Mouse (Mus musculus) forebrain, postnatal 0 days (tissue): ENCODE measurements at regions not wholly inside any gene's neighbourhood (a gene's known extent, or its start where the extent isn't known, plus 50 kb on each side); places are given as distances from the start of the nearest gene placed in this dataset.

ENCODE experiments used
- ATAC-seq: fragments of 200-750 bp; cut with Nextera tagmentation; 2 replicates; pipeline ENCODE4 v1.8.0; 2017; ENCODE audit warnings: mild to moderate bottlenecking, moderate library complexity
- DNase-seq: peaks from one replicate; pipeline ENCODE4 v3.0.0-alpha.2; 2015
- H3K27ac ChIP-seq: fragments of 300-500 bp; sonication (generic); 2 replicates; pipeline ENCODE4 v1.5.1; 2014; ENCODE audit warnings: low read depth, mild to moderate bottlenecking, antibody characterized with exemption, low read length, moderate library complexity, mixed read lengths
- H3K27me3 ChIP-seq: fragments of 300-500 bp; sonication (generic); 2 replicates; pipeline ENCODE4 v1.6.1; 2014; ENCODE audit warnings: mild to moderate bottlenecking, low read length, mixed read lengths; ENCODE audit not compliant: insufficient read depth
- H3K36me3 ChIP-seq: fragments of 300-500 bp; sonication (generic); 2 replicates; pipeline ENCODE4 v1.6.1; 2014; ENCODE audit warnings: mild to moderate bottlenecking, moderate library complexity; ENCODE audit not compliant: insufficient read depth
- H3K4me1 ChIP-seq: fragments of 300-500 bp; sonication (generic); 2 replicates; pipeline ENCODE4 v1.6.1; 2014; ENCODE audit warnings: antibody characterized with exemption; ENCODE audit not compliant: insufficient read depth
- H3K4me2 ChIP-seq: fragments of 300-500 bp; sonication (generic); 2 replicates; pipeline ENCODE4 v1.6.1; 2014; ENCODE audit warnings: low read depth, mild to moderate bottlenecking, moderate library complexity
- H3K4me3 ChIP-seq: fragments of 300-500 bp; sonication (generic); 2 replicates; pipeline ENCODE4 v1.5.1; 2014; ENCODE audit warnings: low read depth, low read length, mixed read lengths
- H3K9ac ChIP-seq: fragments of 300-500 bp; sonication (generic); 2 replicates; pipeline ENCODE4 v1.6.1; 2014; ENCODE audit warnings: mild to moderate bottlenecking
- H3K9me3 ChIP-seq: fragments of 300-500 bp; sonication (generic); 2 replicates; pipeline ENCODE4 v1.6.1; 2016; ENCODE audit warnings: low read length
- CTCF ChIP-seq: sonication (generic); IDR thresholded peaks from 2 replicates; pipeline ENCODE4 v1.5.1; 2016; ENCODE audit warnings: antibody characterized with exemption, control low read depth, low read depth
- WGBS: fragments of 180-500 bp; shearing (Covaris S2); extraction: QIAGEN DNeasy Blood & Tissue Kit; methylation state at CpG from one replicate; pipeline ENCODE4 v1.1.7; 2014; 5-methylcytosine and 5-hydroxymethylcytosine counted together
- microRNA-seq, 2 experiments: library from miRNA; unstranded; fragments of <30 nt; microRNA quantifications; one replicate each; pipeline ENCODE4; 2016

- peak; percentile 42; the same call in 1 of the 2 replicates for ATAC-seq
- no peak for TF ChIP-seq CTCF
- peak; percentile 5 for DNase-seq
Measured at GRCm38 (mm10) chr2:159732413-159732812, 601.5 kb downstream of the Gm826 start.

GRCm38 (mm10) chr2:159734576-159734975 lies 599.4 kb downstream of the Gm826 start:
- H3K27ac ChIP-seq: no peak overlapping the region
- H3K4me3 ChIP-seq: no peak overlapping the region
- DNase-seq (no peak), ATAC-seq (no peak)
- no peak overlapping the region for H3K4me2 ChIP-seq
- no peak overlapping the region for H3K9ac ChIP-seq
- H3K4me1 ChIP-seq: no peaks in the 10 kb centered on the region
- 80% methylated on average over 5 of the region's 5 CpGs for WGBS
- H3K27me3 ChIP-seq: no peaks in the 10 kb centered on the region
- TF ChIP-seq CTCF: no peak
- H3K9me3 ChIP-seq: no peaks in the 10 kb centered on the region
- no peaks in the 10 kb centered on the region for H3K36me3 ChIP-seq

More at GRCm38 (mm10) chr2:159732413-159732812, 601.5 kb downstream of the Gm826 start:
- Histone ChIP-seq H3K4me1 (no peaks in the 10 kb centered on the region), H3K27ac (peak overlapping the region; percentile 21; the same call in 1 of the 2 replicates), H3K9ac (no peak overlapping the region), H3K27me3 (no peaks in the 10 kb centered on the region), H3K4me3 (no peak overlapping the region), H3K9me3 (no peaks in the 10 kb centered on the region), H3K36me3 (no peaks in the 10 kb centered on the region), H3K4me2 (no peak overlapping the region)
- WGBS: 30% methylated on average over 3 of the region's 3 CpGs

- 36% methylated on average over 7 of the region's 7 CpGs for WGBS
- no peak overlapping the region for H3K4me2 ChIP-seq
- no peak overlapping the region for H3K4me3 ChIP-seq
- DNase-seq (peak; percentile 65), ATAC-seq (peak; percentile 92)
- no peak for TF ChIP-seq CTCF
- no peaks in the 10 kb centered on the region for H3K27me3 ChIP-seq
- H3K27ac ChIP-seq: no peak overlapping the region
- no peaks in the 10 kb centered on the region for H3K4me1 ChIP-seq
- no peaks in the 10 kb centered on the region for H3K36me3 ChIP-seq
- no peaks in the 10 kb centered on the region for H3K9me3 ChIP-seq
- no peak overlapping the region for H3K9ac ChIP-seq
Measured at GRCm38 (mm10) chr2:159755541-159756011, 578.4 kb downstream of the Gm826 start.

GRCm38 (mm10) chr2:159760806-159761205 lies 573.2 kb downstream of the Gm826 start:
- DNase-seq: no peak
- H3K4me3 ChIP-seq: no peak overlapping the region
- ATAC-seq: no peak
- no peak overlapping the region for H3K9ac ChIP-seq
- TF ChIP-seq CTCF: no peak
- H3K36me3 ChIP-seq: no peaks in the 10 kb centered on the region
- WGBS: 82% methylated on average over 6 of the region's 6 CpGs
- H3K27me3 ChIP-seq: no peaks in the 10 kb centered on the region
- no peak overlapping the region for H3K4me2 ChIP-seq
- H3K27ac ChIP-seq: no peak overlapping the region
- H3K9me3 ChIP-seq: no peaks in the 10 kb centered on the region
- H3K4me1 ChIP-seq: no peaks in the 10 kb centered on the region

- H3K9ac ChIP-seq: no peak overlapping the region
- TF ChIP-seq CTCF: no peak
- no peaks in the 10 kb centered on the region for H3K4me1 ChIP-seq
- DNase-seq: no peak
- no peak overlapping the region for H3K4me3 ChIP-seq
- no peaks in the 10 kb centered on the region for H3K27me3 ChIP-seq
- no peaks in the 10 kb centered on the region for H3K9me3 ChIP-seq
- WGBS: 85% methylated on average over 6 of the region's 6 CpGs
- no peak overlapping the region for H3K27ac ChIP-seq
- H3K4me2 ChIP-seq: no peak overlapping the region
- H3K36me3 ChIP-seq: no peaks in the 10 kb centered on the region
- ATAC-seq: no peak
Measured at GRCm38 (mm10) chr2:159763115-159763514, 570.8 kb downstream of the Gm826 start.

Small RNAs in the stretch of these regions (microRNA-seq; reads per million reads assigned to microRNA genes)
- 0 reads per million in 2 experiments for gene Gm44319
